Mouse (Mus musculus): Measurements from ENCODE around the gene Adipor1. TPM values are rescaled to one million over a fixed set of nuclear protein-coding genes. Genes with fewer than 3 reads are reported as not detected.
"Not testable (repeated sequence)": the region's sequence is repeated elsewhere in the genome, so short reads cannot be mapped to it uniquely, and the experiment has no call there.

The Adipor1 gene
- total RNA-seq, 2 experiments from 2014 or later, result 119 to 153 TPM

DNA sequence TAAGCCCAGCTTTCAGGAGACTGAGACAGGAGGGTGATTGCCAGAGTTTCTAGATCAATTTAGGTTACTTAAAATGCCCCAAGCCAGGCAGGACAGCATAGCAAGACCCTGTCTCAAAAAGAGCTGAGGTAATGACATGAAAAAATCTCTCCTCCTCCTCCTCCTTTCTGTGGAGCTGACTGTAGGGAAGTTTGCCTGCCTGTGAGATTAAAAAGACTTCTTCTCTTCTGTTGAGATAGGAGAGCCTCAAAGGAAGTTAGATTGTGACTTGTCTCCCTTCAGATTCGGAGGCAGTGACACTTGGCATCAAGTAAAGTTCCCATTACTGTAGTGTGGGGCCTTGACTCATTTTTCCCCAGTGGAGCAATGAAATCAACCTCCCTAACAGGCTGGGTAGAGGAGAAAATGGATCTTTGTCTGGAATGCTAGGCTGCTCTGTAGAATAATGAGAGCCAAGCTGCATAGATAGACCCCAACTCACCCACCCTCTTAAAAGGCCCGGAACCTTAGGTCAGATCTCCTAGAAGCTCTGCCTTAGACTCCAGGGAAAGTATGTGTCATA lies 3.3 kb downstream of the Adipor1 start:
- ATAC-seq (replicated peaks; ENCODE audit: low FRiP score, poor library complexity, severe bottlenecking), result no peak

DNA sequence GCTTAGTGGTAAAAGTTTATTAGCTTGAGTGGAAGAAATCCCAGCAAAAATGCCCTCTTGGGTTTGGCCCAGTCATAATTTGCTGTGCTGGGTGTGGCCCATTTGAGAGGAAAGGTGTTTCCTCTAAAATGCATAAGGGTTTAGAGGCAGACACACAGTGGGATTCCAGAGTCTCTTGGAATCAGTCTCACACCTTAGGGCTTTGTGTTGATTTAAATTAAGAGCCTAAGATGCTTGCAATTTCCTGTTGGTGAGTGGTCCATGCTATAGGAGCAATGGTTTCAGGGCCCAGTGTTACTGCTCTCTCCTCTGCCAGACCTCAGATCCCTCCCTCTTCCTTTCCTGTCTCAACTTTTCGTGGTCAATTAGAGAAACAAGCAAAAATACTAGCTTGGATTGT lies 4.0 kb downstream of the Adipor1 start:
- no peak for ATAC-seq (replicated peaks; ENCODE audit: low FRiP score, poor library complexity, severe bottlenecking)

DNA sequence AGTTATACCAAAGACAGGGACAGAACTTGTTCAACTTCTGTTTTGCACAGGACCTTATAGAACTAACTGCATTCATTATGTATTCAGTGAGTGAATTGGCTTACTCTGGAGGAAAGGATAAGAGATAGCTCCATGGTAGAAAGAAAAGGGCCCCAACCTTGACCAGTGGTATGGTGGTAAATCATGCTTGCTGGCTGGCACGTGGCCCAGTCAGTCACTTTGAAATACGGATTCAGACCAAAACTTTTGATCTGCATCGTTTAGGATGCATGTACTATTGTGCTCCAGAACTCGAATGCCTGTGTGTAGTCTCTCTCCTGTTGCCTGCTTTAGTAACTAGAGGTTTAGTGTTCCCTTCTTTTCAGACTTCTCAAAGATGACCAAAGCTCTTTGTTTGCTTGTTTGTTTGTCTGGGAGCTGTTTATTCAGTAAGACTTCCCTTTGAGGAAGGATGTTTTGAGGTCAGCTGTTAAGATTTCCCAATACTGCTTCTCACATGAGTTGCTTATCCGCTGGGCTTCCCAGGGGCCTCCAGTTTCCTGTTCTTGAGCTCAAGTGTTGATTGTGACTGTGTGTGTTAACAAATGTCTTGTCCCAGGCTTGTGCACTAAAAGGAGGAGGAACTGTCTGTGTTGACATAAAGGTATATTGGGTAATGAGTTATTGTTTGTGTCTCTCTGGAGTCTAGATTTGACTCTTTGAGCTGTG lies 4.7 kb downstream of the Adipor1 start:
- ATAC-seq (replicated peaks; ENCODE audit: low FRiP score, poor library complexity, severe bottlenecking), result no peak

DNA sequence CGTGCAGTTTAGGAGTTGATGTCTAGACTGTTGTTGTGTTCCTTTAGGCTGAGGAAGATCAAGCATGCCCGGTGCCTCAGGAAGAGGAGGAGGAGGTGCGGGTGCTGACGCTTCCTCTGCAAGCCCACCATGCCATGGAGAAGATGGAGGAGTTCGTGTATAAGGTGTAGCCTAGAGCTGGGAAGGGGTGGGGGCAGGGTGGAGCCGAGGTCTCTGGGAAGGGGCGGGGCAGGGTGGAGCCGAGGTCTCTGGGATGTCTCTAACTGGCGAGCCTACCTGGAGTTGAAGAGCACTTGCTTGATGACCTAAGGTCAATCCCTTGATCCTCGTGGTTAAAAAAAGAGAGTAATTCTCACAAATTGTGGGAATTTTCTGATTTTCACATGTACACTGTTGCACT lies 8.7 kb downstream of the Adipor1 start:
- ATAC-seq (replicated peaks; ENCODE audit: low FRiP score, poor library complexity, severe bottlenecking), result peak; percentile 73

DNA sequence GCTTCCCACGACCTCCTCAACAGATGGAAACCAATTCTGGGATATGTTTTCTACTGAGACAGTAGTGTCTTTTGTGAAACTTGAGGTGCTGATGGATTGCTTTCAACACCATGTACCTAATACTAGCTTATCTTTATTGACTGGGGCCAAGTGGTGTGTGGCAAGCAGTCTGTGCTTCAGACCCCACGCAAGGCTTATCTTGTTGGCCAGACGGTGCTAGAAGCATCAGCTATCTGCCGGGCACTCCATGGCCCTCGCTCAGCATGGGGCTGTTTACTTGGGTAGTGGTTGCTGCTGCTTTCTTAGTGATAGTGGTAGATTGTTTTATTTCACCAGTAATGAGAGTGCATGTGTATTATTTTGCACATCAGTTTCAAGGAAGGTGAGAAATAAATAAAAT lies 11.1 kb downstream of the Adipor1 start:
- peak; percentile 94 for ATAC-seq (replicated peaks; ENCODE audit: low FRiP score, poor library complexity, severe bottlenecking)

DNA sequence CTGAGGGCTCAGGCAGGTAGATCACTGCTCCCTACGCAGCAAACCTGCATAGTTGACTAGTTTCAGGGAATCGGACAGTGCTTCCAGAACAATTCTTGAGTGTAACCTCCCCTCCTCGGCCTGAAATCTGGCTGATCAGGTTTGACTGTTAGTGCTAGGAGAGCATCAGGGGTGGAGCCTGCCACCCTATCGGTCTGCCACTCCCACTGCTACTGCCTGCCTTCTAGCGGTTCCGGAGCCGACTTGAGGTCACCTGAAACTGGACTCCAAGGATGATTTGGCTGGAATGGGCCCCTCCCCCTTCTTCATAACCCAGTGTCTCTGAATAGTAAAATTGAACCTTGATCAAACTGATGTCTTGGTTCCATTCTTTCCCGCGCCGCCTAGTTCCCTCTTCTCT lies 17.8 kb downstream of the Adipor1 start:
- no peak for ATAC-seq (replicated peaks; ENCODE audit: low FRiP score, poor library complexity, severe bottlenecking)

DNA sequence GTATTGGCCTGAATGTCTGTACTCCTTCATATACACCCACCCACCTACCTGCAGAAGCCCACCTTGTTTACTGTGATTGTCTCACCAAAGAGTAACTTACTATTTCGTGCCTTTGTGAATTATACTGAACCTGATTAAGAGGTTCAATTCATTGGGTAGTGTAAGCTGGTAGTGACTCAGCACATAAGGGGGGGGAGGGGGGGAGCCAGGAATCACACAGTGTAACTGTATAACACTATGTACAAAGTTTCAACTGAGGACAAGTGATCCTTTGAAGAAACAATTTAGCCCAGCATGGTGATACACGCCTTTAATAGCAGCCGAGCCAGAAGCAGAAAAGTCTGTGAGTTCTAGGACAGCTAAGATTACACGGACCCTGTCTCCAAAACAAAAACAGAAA lies 18.3 kb downstream of the Adipor1 start:
- no peak for ATAC-seq (replicated peaks; ENCODE audit: low FRiP score, poor library complexity, severe bottlenecking)

DNA sequence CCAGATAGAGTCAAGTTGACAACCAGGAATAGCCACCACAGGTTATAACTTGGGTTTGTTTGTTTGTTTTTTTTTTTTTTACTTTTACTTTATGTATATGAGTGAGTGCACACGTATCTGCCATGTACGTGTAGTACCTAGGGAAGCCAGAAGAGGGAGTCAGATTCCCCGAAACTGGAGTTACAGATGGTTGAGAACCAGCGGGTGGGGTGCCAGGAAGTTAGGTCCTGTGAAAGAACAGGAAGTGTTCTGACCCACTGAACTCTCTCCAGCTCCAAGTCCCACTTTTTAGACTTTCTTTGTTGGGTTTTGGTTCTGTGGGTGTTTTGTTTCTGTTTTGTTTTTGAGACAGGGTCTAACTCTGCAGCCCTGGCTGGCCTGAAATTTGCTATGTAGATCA lies 20.2 kb downstream of the Adipor1 start:
- peak; percentile 88 for ATAC-seq (replicated peaks; ENCODE audit: low FRiP score, poor library complexity, severe bottlenecking)

DNA sequence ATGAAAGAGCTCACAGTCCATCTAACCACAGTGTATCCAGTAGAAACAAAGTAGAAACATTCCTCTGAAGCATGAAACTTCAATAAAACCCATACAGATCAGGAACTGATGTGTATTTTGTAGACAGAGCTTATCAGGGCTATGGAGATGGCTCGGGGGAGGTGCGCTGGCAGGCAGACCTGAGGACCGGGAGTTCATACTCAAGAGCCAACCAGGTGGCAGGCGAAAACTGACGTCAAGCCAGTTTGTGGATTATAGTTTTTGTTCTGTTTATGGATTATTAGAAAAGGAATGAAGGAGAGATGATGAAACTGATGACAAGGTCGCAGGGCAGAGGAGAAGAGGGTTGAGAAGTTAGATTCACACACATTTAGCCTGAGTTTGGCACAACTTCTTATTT lies 25.3 kb downstream of the Adipor1 start:
- ATAC-seq (replicated peaks; ENCODE audit: low FRiP score, poor library complexity, severe bottlenecking), result no peak

DNA sequence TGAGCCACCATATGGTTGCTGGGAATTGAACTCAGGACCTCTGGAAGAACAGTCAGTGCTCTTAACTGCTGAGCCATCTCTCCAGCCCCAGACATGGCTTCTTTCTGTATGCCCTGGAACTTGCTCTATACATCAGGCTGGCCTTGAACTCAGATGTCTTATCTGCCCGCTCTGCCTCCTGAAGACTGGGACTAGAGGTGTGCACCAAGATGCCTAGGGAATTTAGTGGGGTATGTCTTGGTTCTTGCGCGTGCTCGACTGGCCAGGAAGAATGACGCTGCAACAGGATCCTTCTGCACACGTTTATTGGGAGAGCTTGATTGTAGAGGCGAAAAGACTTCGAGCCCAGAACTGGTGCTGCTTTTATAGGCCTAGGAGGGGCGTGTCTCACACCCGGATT lies 26.6 kb downstream of the Adipor1 start:
- ATAC-seq (replicated peaks; ENCODE audit: low FRiP score, poor library complexity, severe bottlenecking), result not testable (repeated sequence)

DNA sequence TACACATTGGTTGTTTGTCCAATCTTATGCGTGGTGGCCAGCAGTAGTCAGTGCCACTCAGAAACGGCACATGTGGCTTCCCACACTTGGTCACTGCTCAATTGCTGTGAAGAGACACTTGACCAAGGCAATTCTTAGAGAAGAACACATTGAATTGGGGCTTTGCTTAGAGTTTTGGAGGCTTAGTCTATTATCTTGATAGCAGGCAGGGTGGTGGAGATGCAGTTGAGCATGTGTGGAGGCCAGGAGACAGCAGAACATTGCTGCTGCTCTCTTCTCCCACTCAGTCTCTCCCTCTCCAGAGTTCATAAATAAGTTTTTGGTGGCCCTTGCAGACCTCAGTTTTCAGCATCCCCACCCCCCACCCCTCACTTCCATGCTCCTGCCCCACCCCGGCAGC lies 27.2 kb downstream of the Adipor1 start:
- no peak for ATAC-seq (replicated peaks; ENCODE audit: low FRiP score, poor library complexity, severe bottlenecking)

DNA sequence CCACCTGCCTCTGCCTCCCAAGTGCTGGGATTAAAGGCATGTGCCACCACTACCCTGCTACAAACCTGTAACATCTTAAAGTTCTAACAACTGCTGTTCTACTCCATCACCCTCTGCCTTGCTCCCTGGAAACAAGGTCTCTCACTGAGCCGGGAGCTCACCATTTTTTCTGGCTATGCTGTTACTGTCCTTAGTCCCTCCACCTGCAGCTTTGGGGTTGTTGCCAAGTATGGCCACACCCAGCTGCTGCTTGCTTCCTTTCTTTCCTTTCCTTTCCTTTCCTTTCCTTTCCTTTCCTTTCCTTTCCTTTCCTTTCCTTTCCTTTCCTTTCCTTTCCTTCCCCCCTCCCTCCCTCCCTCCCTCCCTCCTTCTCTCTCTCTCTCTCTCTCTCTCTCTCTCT lies 28.1 kb downstream of the Adipor1 start:
- ATAC-seq (replicated peaks; ENCODE audit: low FRiP score, poor library complexity, severe bottlenecking), result peak; percentile 65; the same call in 1 of the 2 replicates

DNA sequence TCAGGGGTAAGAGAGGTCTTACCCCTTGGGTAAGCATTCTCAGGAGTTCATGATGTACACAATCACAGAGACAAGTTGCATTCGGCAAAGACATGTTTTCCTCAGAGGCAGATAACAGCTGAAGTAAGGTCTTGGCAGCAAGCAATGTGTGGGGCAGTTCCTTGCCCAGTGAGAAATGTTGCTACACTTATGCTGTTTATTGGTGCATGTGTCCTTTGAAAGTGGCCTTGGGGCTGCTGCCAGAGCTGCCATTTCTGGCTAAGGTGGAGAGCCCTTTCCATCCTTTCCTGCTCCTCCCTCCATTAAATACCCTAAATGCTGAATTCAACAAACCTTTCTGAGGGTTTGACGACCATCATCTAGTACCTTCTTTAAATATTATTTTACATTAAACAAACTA lies 30.2 kb downstream of the Adipor1 start:
- ATAC-seq (replicated peaks; ENCODE audit: low FRiP score, poor library complexity, severe bottlenecking), result no peak

DNA sequence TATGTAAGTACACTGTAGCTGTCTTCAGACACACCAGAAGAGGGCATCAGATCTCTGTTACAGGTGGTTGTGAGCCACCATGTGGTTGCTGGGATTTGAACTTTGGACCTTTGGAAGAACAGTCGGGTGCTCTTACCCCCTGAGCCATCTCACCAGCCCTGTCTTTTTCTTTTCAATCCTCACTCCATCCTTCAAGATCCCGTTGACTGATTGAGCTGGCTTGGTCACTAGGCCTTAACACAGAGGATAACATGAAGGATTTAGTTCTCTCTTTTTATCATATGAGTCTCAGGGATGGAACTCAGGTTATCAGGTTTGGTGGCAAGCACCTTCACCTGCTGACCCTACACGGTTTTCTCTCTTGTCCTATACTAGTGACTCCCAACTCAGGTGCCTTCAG lies 33.4 kb downstream of the Adipor1 start:
- not testable (repeated sequence) for ATAC-seq (replicated peaks; ENCODE audit: low FRiP score, poor library complexity, severe bottlenecking)

DNA sequence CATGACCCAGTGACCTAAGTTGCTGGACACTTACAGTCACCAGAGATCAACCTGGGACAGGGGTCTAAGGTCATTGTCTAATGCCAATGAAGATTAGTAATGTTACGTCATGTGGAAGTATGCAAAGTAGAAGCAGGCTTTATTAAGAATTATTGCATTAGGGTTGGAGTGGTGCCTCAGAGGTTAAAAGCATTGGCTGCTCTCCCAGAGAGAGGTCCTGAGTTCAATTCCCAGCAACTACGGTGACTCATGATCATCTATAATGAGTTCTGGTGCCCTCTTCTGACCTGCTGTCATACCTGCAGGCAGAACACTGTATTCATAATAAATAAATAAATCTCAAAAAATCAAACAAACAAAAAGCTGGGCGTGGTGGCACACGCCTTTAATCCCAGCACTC lies 35.0 kb downstream of the Adipor1 start:
- ATAC-seq (replicated peaks; ENCODE audit: low FRiP score, poor library complexity, severe bottlenecking), result no peak

DNA sequence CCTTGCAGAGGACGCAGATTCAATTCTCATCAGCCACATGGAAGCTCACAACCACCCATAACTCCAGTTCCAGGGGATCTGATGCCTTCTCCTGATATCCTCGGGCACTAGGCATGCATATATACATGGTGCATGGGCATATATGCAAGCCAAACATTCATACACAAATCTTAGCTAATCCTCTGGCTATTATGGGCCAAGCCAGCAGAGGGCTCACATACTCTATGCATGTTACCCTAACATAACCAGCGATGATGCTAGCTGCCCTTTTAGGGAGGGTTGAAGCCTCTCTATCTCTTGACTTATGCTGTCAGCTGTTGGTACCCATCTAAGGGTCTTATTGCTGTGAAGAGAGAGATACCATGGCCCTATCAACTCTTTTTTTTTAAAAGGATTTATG lies 35.8 kb downstream of the Adipor1 start:
- peak; percentile 63 for ATAC-seq (replicated peaks; ENCODE audit: low FRiP score, poor library complexity, severe bottlenecking)

DNA sequence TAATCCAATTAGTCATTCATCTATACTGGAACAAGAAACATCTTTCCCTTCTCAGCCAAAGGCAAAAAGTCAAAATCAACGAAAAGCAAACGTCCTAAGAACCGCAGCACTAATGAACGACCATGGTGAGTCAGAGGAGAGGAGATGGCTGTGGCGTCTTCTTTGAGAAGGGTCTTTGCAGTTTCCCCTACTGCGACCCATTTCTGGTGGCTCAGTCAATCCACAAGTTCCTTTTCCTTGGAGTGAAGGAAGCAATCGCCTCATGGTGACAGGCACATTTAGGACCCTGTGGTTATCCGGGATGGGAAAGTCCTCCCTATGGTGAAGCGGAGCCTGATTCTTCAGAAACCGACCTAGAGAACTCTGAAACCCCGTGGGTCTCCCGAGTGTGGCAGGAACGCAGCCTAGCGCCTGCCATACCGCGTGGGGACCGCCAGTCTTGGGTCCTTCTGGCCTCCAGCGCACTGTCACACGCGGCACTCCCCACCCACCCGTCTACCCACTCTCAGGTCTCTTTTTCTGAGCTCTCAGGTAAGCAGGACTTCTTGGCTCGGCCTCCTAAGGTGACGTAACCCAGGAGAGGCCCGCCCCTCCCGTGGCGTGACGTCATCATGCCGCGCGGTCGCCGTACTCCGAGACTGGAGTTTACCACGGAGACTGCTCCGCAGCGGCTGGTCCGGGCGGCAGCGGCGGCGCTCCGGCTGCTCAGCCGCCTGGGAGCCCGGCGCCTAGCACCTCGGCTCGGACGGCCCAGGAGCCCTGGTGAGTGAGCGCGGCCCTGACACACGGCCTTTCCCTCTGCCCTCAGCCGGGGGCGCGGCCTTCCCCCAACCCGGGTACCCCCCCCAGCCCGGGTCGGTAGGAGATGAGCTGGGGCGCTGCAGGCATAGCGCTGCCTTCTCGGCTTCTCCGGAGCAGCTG lies 40.0 kb downstream of the Adipor1 start, which contains the start of gene Klhl12:
Gene Klhl12, plus strand, starts transcription at position 628 of the 921 bp plus-strand sequence.
- ATAC-seq (replicated peaks; ENCODE audit: low FRiP score, poor library complexity, severe bottlenecking), result peak; percentile 87

DNA sequence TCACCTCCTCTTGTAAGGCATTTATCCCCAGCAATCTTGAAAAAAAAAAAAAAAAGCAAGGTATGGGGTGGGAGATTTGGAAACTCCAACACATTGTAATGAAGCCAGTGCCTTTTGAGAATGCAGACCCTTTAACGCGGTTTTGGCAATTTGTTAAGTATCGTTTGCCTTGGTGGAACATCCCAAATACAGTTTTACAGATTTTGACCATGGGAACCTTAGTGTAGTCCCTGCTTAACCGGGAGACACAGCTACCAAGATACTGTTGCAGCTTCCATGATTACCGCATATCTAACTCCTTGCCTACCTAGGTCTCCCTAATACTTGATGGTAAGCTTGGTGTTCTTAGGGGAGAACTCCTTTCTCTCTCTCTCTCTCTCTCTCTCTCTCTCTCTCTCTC lies 40.9 kb downstream of the Adipor1 start:
- no peak for ATAC-seq (replicated peaks; ENCODE audit: low FRiP score, poor library complexity, severe bottlenecking)

DNA sequence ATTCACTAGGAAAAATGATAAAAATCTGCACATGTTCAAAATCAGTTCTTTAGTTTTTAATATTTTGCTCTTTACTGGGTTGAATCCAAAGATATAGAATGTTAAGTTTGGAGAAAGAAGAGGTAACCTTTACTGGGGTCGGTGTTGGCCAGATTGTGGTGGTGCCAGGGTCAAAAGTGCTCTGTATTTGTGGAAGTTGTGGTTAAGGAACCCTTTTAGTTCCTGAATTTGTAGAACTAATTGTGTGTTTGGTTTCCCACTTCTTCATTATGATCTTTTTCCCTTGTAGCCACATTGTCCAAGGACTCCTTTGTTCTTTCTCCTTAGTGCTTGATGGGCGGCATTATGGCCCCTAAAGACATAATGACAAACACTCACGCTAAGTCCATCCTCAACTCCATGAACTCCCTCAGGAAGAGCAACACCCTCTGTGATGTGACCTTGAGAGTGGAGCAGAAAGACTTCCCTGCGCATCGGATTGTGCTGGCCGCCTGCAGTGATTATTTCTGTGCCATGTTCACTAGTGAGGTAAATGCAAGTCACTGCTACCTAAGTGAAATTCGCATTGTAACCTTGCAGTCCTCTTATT lies 43.1 kb downstream of the Adipor1 start:
- no peak for ATAC-seq (replicated peaks; ENCODE audit: low FRiP score, poor library complexity, severe bottlenecking)

Measured in erythroid progenitor cell, adult 5-6 weeks (primary cell).